Comparison of ENCODE assay signal across 8 mouse cellular contexts in the genomic region with DNA sequence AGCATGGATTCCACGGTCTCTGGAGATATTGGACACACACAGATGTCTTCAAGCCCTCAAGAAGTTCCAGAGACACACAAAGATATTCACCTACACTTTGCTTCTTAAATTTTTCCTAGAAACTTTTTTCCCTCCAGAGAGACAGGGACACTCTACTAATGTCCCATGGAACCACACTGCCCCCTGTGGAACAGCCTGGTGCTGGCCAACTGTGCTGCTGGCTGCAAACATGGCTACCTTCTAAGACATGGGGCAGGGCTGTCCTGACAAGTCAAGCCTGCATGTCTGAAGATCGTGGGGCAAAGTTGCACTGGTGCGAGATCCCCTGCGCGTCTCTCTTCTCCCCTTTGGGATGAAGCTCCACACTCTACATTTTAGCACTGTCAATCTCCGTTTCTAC.
A peak's percentile ranks its signal among the peaks of the same experiment; 100 is the strongest.
DNase-seq lines count a peak whose midpoint lies in the region; ATAC-seq lines count a peak whose summit lies in the region.

No protein-coding gene starts in this region.

- no peaks in the 10 kb centered on the region for H3K27me3 ChIP-seq in neural tube, embryonic 15.5 days (replicated peaks)
- H3K27me3 ChIP-seq in kidney, embryonic 16.5 days (ENCODE audit: insufficient read depth, low read length) = no peaks in the 10 kb centered on the region
- H3K27me3 ChIP-seq in limb, embryonic 15.5 days = no peaks in the 10 kb centered on the region

- no peak overlapping the region for H3K27ac ChIP-seq in neural tube, embryonic 15.5 days (replicated peaks)
- H3K27ac ChIP-seq in kidney, embryonic 16.5 days (ENCODE audit: low read length) = no peak overlapping the region
- no peak overlapping the region for H3K27ac ChIP-seq in limb, embryonic 15.5 days

- H3K36me3 ChIP-seq in neural tube, embryonic 15.5 days = no peaks in the 10 kb centered on the region
- no peaks in the 10 kb centered on the region for H3K36me3 ChIP-seq in kidney, embryonic 16.5 days (ENCODE audit: insufficient read depth, low read length)
- no peaks in the 10 kb centered on the region for H3K36me3 ChIP-seq in limb, embryonic 15.5 days

- no peaks in the 10 kb centered on the region for H3K9me3 ChIP-seq in neural tube, embryonic 15.5 days (replicated peaks)
- H3K9me3 ChIP-seq in kidney, embryonic 16.5 days (ENCODE audit: low read length) = no peaks in the 10 kb centered on the region
- H3K9me3 ChIP-seq in limb, embryonic 15.5 days = no peaks in the 10 kb centered on the region

- no peak overlapping the region for H3K4me3 ChIP-seq in neural tube, embryonic 15.5 days (replicated peaks)
- 0 out of 2 replicates have a peak overlapping the region, but pooled peaks have one; percentile 9 for H3K4me3 ChIP-seq in kidney, embryonic 16.5 days (ENCODE audit: low read length)
- H3K4me3 ChIP-seq in limb, embryonic 15.5 days = no peak overlapping the region

- H3K9ac ChIP-seq in neural tube, embryonic 15.5 days (replicated peaks) = no peak overlapping the region
- peak overlapping the region; percentile 42 for H3K9ac ChIP-seq in kidney, embryonic 16.5 days (replicated peaks; ENCODE audit: low read length)
- H3K9ac ChIP-seq in limb, embryonic 15.5 days = no peak overlapping the region

- ATAC-seq in neural tube, embryonic 15.5 days (ENCODE audit: low FRiP score) = no peak
- ATAC-seq in common myeloid progenitor, adult 5-6 weeks (replicated peaks; ENCODE audit: low read depth, poor library complexity, severe bottlenecking) = peak; percentile 65; the same call in 1 of the 2 replicates
- ATAC-seq in kidney, embryonic 16.5 days (ENCODE audit: low FRiP score, low TSS enrichment) = peak; percentile 75; the same call in 1 of the 2 replicates
- no peak for ATAC-seq in limb, embryonic 15.5 days (ENCODE audit: insufficient number of reproducible peaks, low FRiP score, low TSS enrichment, low read depth)

- 70% methylated on average over 6 of the region's 6 CpGs for WGBS in neural tube, embryonic 15.5 days
- 42% methylated on average over 6 of the region's 6 CpGs for WGBS in kidney, embryonic 16.5 days
- 47% methylated on average over 6 of the region's 6 CpGs for WGBS in limb, embryonic 15.5 days

- DNase-seq in neural tube, embryonic 10.5 days (ENCODE audit: extremely low spot score, low spot score) = peak; percentile 59
- DNase-seq in heart, adult 18-20 months = peak; percentile 67 to 87
- peak; percentile 43 for DNase-seq in retina, postnatal 7 days (ENCODE audit: low read depth, low spot score)
- DNase-seq in yolk sac, embryonic 10.5 days (ENCODE audit: low spot score) = peak; percentile 74

- H3K4me1 ChIP-seq in neural tube, embryonic 15.5 days = no peaks in the 10 kb centered on the region
- peaks cover 3% of the 10 kb centered on the region; the same call in 1 of the 2 replicates for H3K4me1 ChIP-seq in kidney, embryonic 16.5 days (ENCODE audit: insufficient read depth, low read length)
- H3K4me1 ChIP-seq in limb, embryonic 15.5 days = peaks cover 16% of the 10 kb centered on the region

- H3K4me2 ChIP-seq in neural tube, embryonic 15.5 days = no peak overlapping the region
- H3K4me2 ChIP-seq in kidney, embryonic 16.5 days (replicated peaks; ENCODE audit: low read depth, low read length) = peak overlapping the region; percentile 28; the same call in 1 of the 2 replicates
- H3K4me2 ChIP-seq in limb, embryonic 15.5 days = 0 out of 2 replicates have a peak overlapping the region, but pooled peaks have one; percentile 19

Comparison
In these comparisons a context has a peak if more than half of its experiments do, and no peak if none do; other contexts are left out.
1. ATAC-seq: peak in common myeloid progenitor, adult 5-6 weeks (single experiment) and kidney, embryonic 16.5 days (single experiment); none in neural tube, embryonic 15.5 days (single experiment) and limb, embryonic 15.5 days (single experiment).
2. Peak in every context shown above with its lines, with median percentiles within 50 percentile points of each other: DNase-seq.